Comparison of ENCODE assay signal across 10 mouse cellular contexts in the genomic region with DNA sequence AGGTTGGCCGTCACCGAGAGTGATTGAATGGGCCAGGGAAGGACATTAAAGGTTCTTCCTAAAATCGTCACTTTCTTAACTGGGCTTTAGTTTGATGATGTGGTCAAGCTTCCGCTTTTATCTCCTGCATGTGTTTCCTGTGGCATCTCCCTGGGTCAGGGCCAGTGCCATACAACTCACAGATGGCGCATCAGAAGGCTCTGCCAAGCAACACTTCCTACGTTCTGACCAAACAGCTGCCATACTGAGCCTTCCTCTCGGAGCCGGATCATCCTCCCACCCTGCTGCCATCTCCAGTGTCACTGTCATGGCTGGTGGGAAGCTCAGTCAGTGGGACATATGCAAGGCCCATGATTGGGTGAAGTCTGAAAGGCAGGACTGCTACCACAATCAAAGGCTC. TPM values are rescaled to one million over a fixed set of nuclear protein-coding genes. Genes with fewer than 3 reads are reported as not detected.
A peak's percentile ranks its signal among the peaks of the same experiment; 100 is the strongest.
DNase-seq lines count a peak whose midpoint lies in the region; ATAC-seq and TF ChIP-seq lines count a peak whose summit lies in the region.
"Had no signal": no experiment of that assay in that cellular context is flagged by ENCODE, and none has a peak within 500 bp of the region (broad histone marks: within the 10 kb centered on the region; RNA-seq: fewer than 3 reads in every experiment).

No protein-coding gene starts in this region.

- peaks cover 25% of the 10 kb centered on the region for H3K4me1 ChIP-seq in embryonic facial prominence, embryonic 10.5 days
- H3K4me1 ChIP-seq in intestine, postnatal 0 days (replicated peaks; ENCODE audit: control insufficient read depth, insufficient read depth, low read length) = 0 out of 2 replicates have a peak, but pooled peaks cover 7% of the 10 kb centered on the region

- H3K9ac ChIP-seq in intestine, postnatal 0 days (ENCODE audit: low read depth, low read length) = no peak overlapping the region
- H3K9ac ChIP-seq: neural tube, embryonic 13.5 days had no signal

- DNase-seq in adrenal gland, adult 2 months = peak; percentile 43
- no peak for DNase-seq in adrenal gland, postnatal 25 days
- peak; percentile 87 for DNase-seq in 416B (ENCODE audit: low read depth)
- peak; percentile 70 to 82 for DNase-seq in left cerebral cortex, postnatal 36 days (ENCODE audit: low spot score in 2 of 2)
- DNase-seq in embryo, embryonic 11 days = no peak
- no peak for DNase-seq in embryonic facial prominence, embryonic 10.5 days (ENCODE audit: low spot score)

- no peaks in the 10 kb centered on the region for H3K27me3 ChIP-seq in embryonic facial prominence, embryonic 10.5 days (replicated peaks; ENCODE audit: low read depth, poor library complexity, severe bottlenecking)
- H3K27me3 ChIP-seq in intestine, postnatal 0 days (replicated peaks; ENCODE audit: control insufficient read depth, insufficient read depth, low read length) = no peaks in the 10 kb centered on the region
- H3K27me3 ChIP-seq: neural tube, embryonic 13.5 days had no signal

- TF ChIP-seq CTCF in intestine, postnatal 0 days (IDR thresholded peaks at IDR 0.05; ENCODE audit: low read depth) = no peak

- intact Hi-C loops in left cerebral cortex, postnatal 36 days (cut with DNase I) = no loop called here

- no peaks in the 10 kb centered on the region for H3K9me3 ChIP-seq in embryonic facial prominence, embryonic 10.5 days
- H3K9me3 ChIP-seq in intestine, postnatal 0 days (ENCODE audit: control insufficient read depth) = no peaks in the 10 kb centered on the region
- H3K9me3 ChIP-seq: limb, embryonic 10.5 days; neural tube, embryonic 13.5 days had no signal

- H3K36me3 ChIP-seq in embryonic facial prominence, embryonic 10.5 days (replicated peaks) = no peaks in the 10 kb centered on the region
- H3K36me3 ChIP-seq in intestine, postnatal 0 days (ENCODE audit: control insufficient read depth, insufficient read depth) = no peaks in the 10 kb centered on the region
- H3K36me3 ChIP-seq: limb, embryonic 10.5 days; neural tube, embryonic 13.5 days had no signal

- no peak overlapping the region for H3K4me3 ChIP-seq in embryonic facial prominence, embryonic 10.5 days
- H3K4me3 ChIP-seq in intestine, postnatal 0 days (ENCODE audit: low read depth, low read length) = no peak overlapping the region
- H3K4me3 ChIP-seq: limb, embryonic 10.5 days; neural tube, embryonic 13.5 days had no signal

- no peak overlapping the region for H3K27ac ChIP-seq in embryonic facial prominence, embryonic 10.5 days (replicated peaks)
- no peak overlapping the region for H3K27ac ChIP-seq in intestine, postnatal 0 days (ENCODE audit: low read depth, low read length)
- H3K27ac ChIP-seq: limb, embryonic 10.5 days; neural tube, embryonic 13.5 days had no signal

- ATAC-seq in frontal cortex, adult (ENCODE audit: low TSS enrichment) = peak; percentile 48
- ATAC-seq in intestine, postnatal 0 days = no peak

- WGBS in embryonic facial prominence, embryonic 10.5 days = 87% methylated on average over 8 of the region's 8 CpGs
- WGBS in intestine, postnatal 0 days = 80% methylated on average over 8 of the region's 8 CpGs

- H3K4me2 ChIP-seq in intestine, postnatal 0 days (replicated peaks; ENCODE audit: low read depth) = no peak overlapping the region
- H3K4me2 ChIP-seq: neural tube, embryonic 13.5 days had no signal

RNA-seq across cellular contexts. Expression of gene Mtmr12, which starts 6.7 kb away (rescaled TPM):
- total RNA-seq in adrenal gland, adult 2 months (2021) = 10 to 100 TPM; 21.0 to 24.1 TPM
- polyA plus RNA-seq in adrenal gland, adult 2 months (2012; rRNA removed) = 10.3 and 11.9 TPM in 2 replicates
- 15.7 and 23.0 TPM in 2 replicates for total RNA-seq in adrenal gland, postnatal 25 days (2021)
- total RNA-seq in left cerebral cortex, postnatal 36 days (2021) = 10 to 100 TPM; 41.4 to 47.3 TPM
- polyA plus RNA-seq in embryonic facial prominence, embryonic 10.5 days (2016; fragmentation: Nextera tagmentation; extraction: Ambion mirVana) = 19.0 TPM in 2 replicates
- polyA plus RNA-seq in intestine, postnatal 0 days (2015; fragmentation: Nextera tagmentation; extraction: Ambion mirVana) = 6.6 and 7.0 TPM in 2 replicates

Comparison
In these comparisons a context has a peak if more than half of its experiments do, and no peak if none do; other contexts are left out.
1. DNase-seq: peak in adrenal gland, adult 2 months (single experiment), 416B (single experiment) and left cerebral cortex, postnatal 36 days (2 of 2); none in adrenal gland, postnatal 25 days (single experiment), embryo, embryonic 11 days (single experiment) and embryonic facial prominence, embryonic 10.5 days (single experiment).